Mouse (Mus musculus): Measurements from ENCODE around the gene Ehbp1.

The Ehbp1 gene

DNA sequence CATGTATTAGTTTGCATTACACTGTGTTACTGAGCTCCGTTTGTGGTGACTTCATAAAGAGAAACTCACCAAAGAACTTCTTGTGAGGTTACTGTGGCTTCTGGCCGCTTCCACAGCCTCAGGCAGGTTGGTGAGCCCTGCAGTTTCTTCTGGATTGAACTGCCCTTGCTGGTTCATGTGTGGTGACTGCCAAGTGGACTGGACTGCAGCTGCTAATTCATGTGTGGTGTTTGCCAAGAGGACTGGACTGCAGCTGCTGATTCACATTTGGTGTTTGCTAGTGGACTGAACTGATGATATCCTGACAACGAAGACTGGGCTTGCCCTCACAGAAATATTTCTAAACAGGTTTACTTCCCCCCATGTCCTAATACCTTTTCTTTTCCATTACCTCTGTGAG lies 65.4 kb downstream of the Ehbp1 start:
- DNase-seq = no peak

DNA sequence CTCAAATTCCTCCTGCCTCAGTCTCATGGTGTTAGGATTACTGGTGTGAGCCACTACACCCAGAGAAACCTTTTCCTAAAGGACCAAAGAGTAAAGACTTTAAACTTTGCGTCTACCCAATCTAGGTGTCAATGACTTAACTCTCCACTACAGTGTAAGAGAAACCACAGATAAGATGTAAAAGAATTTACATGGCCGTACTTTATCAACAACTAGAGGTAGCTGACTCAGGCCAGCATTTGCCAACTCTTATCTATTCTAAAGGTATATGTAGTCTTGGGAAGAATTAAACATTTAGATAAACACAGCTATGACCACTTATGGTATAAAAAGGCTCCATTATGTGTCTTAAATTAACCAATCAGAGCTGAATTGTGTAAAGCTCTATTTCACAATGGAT lies 67.9 kb downstream of the Ehbp1 start:
- no peak for DNase-seq

DNA sequence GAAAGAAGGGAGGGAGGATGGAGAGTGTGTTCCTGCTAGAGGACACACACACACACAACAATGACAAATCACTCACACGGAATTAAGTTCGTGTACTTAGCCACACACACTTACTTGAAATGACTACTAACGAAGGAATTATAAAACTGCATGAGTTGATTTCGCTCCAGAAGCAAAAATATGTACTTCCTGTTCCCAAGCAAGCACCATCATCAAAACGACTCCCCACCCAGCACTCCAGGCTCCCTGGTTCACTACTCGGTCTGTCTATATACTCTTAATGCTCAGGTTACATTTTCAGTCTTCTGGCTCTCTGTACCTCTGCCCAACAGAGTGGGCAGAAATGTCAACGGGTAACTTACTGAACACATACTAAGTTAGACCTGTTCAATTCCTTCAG lies 68.7 kb downstream of the Ehbp1 start:
- no peak for DNase-seq

DNA sequence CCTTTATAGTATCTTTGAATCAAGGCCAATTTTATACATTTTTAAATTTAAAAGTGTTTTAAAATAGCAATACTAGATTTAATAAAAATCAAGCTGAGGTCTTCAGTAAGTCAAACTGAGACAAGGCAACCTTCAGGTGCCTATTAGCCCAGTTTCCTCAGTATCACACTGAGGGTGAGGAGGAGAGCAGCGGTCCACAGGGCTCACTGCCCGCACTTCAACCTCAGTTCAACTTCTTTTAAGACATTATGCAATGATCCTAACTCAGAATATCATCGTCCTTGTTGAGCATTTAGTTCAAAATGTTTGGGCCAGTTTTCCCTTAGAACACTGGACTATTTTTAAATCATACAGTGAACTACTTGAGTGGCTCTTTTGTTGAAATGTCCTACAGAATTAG lies 70.2 kb downstream of the Ehbp1 start:
- no peak for DNase-seq

DNA sequence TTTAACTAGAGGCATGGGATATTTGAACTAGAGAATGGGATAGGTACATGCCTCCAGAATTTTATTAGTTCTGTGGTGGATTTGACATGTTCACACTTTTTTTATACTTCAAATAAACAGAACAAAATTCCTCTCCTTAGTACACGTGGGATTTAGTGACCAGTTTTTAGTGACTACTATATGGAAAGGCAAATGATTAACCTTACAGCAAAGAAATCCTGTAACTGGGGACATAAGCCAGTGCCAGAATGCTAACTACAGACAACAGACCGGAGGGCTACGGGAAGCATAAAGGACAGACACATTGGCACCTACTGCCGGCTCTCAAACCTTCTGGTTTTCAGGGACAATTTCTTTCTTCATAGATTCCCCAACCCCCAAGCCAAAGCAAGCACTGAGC lies 72.4 kb downstream of the Ehbp1 start:
- DNase-seq = no peak

DNA sequence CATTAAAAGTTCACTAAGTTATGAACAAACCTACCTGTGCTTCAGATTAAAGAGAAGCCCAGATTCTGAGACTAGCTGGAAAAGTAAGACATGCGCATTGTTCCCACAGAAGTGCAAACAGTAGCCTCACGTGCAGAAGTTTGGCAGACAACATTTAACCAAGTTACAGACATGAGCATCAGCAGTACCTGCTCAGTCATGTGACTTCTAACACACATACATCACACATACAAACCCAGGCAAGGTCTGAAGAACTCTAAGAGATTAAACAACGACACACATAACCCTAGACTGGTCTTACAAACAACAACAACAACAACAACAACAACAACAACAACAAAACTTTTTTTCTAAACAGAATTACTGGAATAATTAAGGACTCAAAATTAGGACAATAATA lies 72.9 kb downstream of the Ehbp1 start:
- DNase-seq = no peak

DNA sequence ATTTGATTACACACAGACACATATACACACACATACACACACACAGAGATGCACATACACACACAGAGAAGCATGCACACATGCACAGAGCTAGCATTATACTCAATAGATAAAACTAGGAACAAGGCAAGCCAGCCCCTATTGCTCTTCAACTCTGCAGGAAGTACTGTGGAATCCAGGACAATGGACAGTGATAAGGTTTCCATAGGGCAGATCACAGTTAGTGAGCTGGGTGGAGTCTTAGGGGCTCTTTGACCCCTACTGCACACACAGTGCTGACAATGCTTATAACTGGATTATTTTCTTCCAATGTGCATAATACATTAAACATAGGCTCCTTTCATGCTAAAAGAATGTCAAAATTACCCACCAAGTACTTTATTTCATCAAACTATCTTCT lies 75.1 kb downstream of the Ehbp1 start:
- no peak for DNase-seq

DNA sequence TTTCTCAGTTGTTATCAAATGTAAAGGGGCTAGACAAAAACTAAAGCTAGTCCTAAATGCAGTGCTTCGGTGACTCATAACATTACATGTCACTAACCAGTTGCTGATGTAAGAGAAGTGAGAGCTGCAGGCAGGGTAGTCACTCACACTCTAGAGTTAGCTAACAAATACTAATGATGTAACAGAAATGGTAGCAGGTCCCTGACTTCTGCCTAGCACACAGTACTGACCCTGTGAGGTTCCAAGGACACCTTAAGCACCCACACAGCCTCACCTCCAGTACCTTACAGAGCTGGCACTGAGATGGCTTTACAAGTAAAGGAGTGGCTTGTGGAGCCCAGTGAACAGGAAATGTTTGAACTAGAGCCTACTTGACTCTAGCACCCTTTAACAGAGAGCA lies 86.7 kb downstream of the Ehbp1 start:
- DNase-seq = no peak

DNA sequence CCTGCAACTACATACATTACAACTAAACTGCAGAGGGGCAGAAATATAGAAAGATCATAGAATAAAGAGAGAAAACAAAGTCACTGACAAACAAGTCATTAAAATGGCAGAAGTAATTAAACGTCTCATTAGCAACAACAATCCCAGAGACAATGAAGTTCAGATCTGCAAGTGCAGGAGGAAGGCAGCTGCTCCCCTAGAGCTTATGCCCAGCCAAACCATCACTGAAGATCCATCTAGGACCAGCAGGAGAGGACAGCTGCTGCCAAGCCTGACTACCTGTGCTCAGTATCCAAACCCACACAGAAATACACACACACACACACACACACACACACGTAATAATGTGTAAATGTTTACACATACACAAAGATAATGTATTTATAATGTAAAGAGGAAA lies 92.7 kb downstream of the Ehbp1 start:
- no peak for DNase-seq

DNA sequence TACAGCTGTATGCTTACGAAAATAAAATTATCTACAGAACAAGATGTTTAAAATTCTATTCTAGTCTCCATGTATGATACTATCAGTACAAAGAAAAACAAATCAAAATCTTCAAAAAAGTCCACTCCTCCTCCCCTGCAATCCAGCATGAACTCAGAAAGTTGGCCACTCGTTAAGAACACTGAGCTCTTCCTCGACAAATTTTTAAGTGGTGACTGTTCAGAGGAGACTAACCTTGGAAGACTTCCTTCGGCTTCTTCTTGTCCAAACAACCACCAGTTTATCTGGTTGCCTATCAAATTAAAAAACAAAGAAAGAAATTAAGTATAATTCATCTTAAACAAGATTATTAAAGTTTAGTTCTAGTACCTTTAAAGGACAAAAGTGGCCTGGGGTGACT lies 94.4 kb downstream of the Ehbp1 start:
- DNase-seq = no peak

DNA sequence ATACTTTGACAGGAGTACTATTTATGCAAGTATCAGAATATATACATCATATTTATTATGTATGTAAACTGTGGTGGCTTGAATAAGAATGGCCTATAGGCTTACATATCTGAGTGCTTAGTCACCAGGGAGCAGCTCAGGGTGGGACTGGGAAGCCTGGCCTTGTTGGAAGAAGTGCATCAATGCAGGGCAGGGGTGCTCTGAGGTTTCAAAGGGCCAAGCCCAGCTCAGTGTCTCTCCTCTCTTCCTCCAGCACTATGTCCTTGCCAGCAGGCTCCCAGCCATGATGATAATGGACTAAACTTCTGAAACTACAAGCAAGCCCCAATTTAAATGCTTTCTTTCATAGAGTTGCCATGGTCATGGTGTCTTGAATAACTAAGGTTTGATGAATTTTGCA lies 95.0 kb downstream of the Ehbp1 start:
- DNase-seq = no peak

DNA sequence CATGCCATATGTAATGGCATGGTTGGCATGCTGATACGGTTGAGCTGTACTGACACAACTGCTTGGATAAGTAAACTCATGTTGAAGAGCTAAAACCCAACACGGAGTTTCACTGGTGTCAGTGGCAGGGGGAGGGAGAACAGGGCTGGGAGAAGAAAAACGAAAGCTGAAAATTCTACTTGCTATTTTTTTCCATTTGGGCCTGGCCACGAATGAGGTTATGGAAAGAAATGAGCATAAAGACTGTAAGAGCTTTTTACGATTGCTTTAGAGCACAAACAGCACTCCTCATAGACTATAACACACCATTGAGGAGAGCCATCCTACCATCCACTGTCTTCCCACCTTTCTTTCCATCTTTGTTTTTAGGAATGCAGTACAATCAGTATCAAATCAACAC lies 106.5 kb downstream of the Ehbp1 start:
- DNase-seq = no peak

DNA sequence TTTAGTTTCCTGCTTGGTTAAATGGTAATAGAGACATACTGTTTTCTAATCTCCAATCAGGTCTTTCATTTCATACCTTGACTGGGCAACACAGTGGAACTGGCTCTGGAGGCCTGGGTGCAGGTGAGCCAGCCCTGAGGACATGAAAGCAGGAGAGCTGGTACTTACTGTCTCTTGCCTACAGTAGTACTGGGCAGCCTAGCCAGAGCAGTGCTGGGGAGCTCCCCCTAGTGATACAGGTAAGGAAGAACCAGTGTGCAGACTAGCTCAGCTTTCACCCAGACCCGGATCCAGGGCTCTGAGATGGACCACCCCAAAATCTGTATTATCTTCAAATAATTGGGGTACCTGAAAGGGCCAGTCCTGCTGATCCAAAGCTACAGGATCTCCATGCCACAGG lies 107.4 kb downstream of the Ehbp1 start:
- peak; percentile 49 for DNase-seq

DNA sequence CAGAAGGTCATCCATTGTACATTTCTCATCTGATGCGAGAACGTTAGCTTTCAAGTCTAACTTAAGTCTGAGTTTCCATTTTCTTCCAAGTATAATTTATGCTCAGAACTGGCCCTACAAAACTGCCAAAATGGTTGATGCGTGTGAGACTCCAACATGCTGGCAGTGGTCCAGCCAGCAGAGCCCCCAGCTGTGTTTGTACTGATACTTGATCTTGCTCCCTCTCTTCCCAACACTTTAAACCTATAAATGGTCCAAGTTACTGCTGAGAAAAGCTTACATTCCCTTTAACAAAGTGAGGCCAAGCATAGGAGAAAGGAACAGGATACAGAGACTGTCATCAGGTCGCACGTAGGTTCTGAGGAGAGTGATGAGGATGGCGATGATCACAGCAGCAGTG lies 111.2 kb downstream of the Ehbp1 start:
- DNase-seq = no peak

DNA sequence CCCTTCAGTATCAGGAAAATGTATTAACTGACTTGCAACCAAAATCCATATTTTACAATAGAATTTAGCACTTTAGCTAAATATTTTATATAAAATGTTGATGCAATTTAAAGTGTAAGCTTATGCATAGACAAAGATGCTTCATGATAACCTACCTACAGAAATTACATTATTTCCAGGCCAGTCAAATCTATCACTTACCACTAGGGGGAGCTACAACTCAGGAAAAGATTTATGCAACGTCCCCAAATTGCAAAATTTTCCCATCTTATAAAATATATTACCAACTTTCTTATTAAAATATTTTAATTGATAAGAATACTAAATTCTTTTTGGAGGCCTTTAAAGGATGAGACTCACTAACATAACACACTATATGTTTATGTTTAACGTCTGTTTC lies 116.5 kb downstream of the Ehbp1 start:
- no peak for DNase-seq

DNA sequence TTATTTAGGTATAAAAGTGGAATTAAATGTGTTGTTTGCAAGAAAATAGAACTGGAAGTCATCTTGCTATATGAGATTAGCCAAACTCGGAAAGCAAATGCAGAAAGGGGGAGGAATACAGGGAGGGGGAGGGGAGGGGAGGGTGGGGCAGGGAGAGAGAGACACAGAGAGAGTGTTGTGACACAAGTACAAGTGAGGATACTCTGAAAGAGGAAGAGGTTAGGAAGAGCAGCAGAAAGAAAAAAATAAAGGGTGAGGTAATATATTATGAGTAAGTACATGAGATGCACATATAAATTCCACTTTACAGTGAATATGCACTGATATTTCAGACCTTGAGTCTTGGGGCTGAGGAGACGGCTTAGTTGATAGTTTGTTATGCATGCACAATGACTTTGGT lies 123.9 kb downstream of the Ehbp1 start:
- DNase-seq = no peak

DNA sequence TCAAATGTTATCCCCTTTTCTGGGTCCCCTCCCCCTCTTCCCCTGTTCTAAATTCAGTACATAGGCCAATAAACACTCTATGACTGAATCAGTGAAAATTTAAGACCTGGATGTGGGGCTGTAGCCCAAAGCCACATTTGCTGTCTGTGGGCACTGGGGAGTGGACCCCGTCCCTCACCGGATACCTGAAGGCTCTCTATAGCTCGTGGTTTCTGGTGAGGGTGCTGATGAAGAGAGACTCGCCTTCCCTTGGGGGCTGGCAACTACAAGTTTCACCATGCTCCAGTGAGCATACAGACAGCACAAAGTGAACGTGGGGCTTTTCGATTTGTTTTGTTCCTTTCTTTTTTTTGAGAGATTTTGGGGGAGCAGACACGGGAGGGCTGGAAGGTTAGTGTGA lies 125.2 kb downstream of the Ehbp1 start:
- no peak for DNase-seq

DNA sequence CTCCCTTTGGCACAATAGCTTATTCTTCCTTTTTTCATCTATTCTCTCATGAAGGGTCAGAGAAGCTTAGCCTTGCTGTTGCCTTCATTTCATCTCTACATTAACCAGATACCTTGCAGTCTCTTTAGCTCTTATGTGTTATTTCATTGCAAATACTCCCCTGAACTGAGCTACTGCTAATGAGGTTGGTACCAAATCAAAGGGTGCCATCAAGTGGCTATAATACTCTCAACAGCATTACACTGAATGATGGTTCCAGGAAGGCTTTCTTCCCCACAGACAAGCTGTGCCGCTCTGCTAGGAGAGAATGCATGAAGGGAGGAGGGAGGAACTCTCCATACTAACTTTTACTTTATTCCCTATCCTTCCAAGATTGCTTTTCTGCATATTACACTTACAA lies 135.5 kb downstream of the Ehbp1 start:
- DNase-seq = no peak

DNA sequence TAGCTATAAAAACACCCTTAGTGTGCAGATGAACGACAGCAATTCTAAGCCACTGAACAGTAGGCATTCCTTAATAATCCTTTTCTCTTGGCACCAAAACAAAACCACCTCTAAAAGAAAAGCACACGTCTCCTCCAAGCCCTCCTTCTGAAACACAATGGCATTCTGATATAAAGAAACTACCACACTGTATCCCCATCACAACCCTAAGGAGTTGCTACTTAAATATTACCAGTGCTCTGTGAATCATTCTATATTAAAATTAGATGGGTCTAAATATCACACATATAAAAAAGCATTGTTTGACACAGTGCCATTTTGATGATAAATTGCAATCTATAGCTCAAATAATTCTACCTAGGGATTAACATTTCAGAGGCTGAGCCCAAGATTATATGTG lies 135.9 kb downstream of the Ehbp1 start:
- DNase-seq = no peak

DNA sequence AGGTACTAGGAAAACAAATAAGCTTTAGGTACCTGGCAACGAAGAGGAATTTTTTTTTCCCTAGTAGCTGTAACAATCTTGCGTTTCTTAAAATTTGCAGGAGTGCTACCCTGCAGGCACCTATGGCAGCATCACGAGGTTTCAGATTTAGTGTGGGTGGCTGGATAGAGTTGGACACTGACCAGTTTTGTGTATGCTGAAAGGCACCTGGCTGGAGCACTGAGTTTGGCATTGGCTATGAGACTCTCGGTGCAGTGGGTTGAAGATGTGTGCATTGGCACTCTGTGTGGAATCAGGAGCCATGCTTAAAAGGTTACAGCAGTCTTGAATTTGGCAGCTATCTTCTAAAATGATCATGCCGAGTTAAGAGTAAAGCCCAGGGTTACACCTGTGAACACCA lies 138.7 kb downstream of the Ehbp1 start:
- no peak for DNase-seq

DNA sequence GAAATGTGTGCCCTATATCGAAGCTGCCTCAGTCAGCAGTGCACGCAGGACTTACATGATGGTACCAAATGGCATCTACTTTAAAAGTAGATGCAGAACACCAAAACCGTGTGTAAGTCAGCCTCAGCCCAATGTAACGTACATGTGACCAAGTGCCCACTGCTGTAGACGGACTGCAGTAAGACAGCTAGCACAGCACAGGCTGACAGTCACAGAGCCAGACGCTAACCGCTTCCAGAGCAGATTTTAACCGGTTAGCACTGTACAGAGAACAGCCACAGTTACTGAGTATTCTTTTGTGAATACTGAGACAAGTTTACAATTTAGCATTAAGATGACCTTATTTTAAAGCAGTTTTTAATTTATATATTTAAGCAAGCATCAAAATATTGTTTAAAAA lies 141.0 kb downstream of the Ehbp1 start:
- no peak for DNase-seq

DNA sequence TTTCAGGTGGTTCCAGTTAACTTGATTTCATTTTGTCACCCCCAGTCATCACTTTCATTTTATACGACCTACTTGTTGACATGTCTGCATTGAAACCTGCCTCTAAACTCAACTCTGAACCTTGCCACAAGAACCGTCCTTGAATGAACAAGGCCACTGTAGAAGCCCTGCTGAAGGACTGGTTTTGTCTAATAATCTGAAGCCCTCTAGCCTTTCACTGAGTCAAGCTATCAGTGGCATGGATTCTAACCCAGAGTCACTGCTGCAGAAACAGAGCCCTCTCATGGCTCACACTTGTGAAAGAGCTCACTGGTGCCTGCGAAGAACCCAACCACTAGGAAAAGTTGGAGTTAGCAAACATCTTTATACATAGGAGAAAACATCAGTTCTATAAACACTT lies 142.2 kb downstream of the Ehbp1 start:
- no peak for DNase-seq

DNA sequence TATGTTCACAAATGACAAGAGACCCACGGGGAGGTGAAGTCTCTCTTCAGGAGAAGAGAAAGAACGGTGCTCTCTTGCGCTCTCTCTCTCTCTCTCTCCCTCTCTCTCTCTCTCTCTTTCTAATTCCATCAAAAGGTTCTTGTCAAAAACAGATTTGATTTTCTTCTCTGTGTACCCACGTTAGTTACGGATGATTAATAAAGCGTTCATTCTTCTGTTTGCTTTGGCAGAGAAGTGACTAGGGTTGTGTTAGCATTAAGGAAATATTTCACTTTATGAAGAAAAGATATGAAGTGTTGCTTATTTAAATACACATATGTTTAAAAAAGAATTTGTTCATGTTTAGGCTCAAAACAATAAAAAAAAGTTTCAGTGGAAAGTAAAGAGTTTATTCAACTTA lies 143.7 kb downstream of the Ehbp1 start:
- DNase-seq = no peak

DNA sequence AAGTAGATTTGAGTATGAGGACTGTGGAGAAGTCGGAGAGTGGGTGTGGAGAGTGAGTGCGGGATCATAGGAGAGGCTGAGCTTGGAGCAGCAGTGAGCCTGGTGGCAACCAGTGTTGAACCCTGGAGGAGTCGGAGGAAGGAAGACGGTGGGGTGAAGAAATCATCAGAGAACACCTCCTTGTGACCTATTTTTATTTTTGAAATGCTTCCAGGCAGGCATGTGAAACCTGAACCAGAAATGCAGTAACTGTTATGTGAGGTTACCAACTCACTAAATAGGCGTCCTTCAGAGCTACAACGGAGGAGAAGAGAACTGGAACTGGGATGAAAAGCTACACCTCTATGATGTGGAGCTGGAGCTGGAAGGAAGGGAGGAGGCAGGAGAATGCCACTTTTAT lies 144.2 kb downstream of the Ehbp1 start:
- no peak for DNase-seq

DNA sequence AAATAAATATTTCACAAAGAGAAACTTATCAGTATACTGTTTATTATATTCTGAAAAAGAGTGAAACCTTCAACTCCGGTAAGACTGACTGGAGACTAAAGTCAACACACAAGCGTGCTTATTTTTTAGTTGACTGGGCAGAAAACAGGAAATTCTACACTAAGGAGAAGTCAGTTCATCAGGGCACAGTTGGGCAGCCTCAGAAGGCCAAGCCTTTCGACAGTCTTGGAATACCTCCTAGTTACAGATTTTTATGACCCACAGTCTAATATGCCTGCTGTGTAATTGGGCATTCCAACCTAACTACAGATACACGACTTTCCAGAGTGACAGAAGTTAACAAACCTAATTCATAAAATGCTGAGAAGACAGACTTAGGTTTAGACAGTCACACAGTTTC lies 145.3 kb downstream of the Ehbp1 start:
- no peak for DNase-seq

DNA sequence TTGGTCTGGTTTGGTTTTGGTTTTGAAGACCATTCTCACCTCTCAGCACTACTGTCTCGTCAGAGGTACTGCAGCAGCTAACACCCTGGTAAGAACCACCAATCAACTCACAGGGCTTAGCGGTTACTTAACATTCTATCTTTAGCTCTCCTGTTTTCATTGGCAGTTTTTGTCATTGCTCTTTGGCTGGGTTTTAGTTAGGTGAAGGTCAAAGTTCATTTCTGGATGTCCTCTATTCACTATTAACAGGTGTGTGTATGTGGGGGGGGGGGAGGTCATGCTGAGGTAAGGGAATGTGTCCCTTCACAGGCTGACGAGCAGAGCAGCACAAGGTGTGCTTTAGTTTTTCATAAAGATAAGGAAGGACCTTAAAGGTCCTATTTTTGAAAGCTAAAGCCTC lies 147.5 kb downstream of the Ehbp1 start:
- no peak for DNase-seq

DNA sequence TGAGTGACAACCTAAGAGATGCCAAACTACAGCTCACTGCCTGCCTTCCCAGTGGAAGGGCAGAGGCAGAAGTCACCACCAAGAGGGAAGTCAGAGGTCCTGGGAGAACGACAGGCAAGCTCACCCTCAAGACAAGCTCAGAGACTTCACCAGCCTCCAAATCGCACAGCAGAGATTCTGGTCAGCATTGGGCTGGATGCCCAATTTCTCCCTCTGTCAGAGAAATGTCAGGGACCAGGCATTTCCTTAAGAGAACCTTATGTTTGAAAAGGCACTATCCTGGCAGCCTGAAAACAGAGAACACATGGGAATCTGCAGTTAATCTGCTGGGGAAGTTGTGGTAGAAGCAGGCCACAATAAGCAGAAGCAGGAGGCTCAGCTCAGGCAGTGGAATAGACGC lies 151.5 kb downstream of the Ehbp1 start:
- DNase-seq = no peak
